Mouse (Mus musculus) heart, embryonic 11.5 days (tissue): ENCODE data around the gene Samd9l. TPM values are rescaled to one million over a fixed set of nuclear protein-coding genes. Genes with fewer than 3 reads are reported as not detected.

Experiments
- polyA plus RNA-seq: library from polyadenylated mRNA; unstranded; fragments of >200 nt; fragmentation: Nextera tagmentation; extraction: Ambion mirVana; gene quantifications from 2 replicates; pipeline ENCODE4 v1.2.1, GENCODE M21; 2014

Samd9l gene
- polyA plus RNA-seq, 1 experiment from 2014 or later, result 0.54 TPM

Other genes with a start within 250 kb of the Samd9l start
- gene Hepacam2, start 98.7 kb upstream of the Samd9l start, polyA plus RNA-seq, result 0.09 and 0.18 TPM in 2 replicates
- 21.2 and 25.1 TPM in 2 replicates for gene Vps50, start 98.8 kb upstream of the Samd9l start, polyA plus RNA-seq